Mouse (Mus musculus) lung, postnatal 0 days (tissue): ENCODE results near the gene Cldn14.

Experiments used
- CTCF ChIP-seq: IDR thresholded peaks from 2 replicates; pipeline ENCODE4 v1.5.1; 2016; ENCODE audit warnings: antibody characterized with exemption, mild to moderate bottlenecking
- EP300 ChIP-seq: IDR thresholded peaks from 2 replicates; pipeline ENCODE4 v1.6.1; 2016; ENCODE audit warnings: antibody characterized with exemption, mild to moderate bottlenecking, control low read depth

DNA sequence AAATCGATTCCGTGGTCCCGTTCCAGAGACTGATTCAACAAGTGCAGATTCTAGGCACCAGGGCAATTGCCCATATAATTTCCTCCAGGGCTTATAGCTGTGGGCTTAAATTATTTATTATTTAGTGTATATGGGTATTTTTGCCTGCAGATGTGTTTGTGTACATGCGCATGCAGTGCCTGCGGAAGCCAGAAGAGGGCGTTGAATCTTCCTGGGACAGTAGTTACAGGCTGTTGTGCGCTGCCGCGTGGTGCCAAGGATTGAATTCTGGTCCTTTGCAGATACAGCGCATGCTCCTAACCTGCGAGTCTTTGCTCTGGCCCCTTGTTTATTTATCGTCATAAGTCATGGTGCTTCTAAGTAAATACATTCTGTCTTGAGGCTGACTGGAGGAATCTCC lies 33.2 kb downstream of the Cldn14 start:
- peak; percentile 10; the same call in 1 of the 2 replicates for TF ChIP-seq CTCF
- no peak for TF ChIP-seq EP300
